Mouse (Mus musculus): Measurements from ENCODE around the gene Gas2l2. TPM values are rescaled to one million over a fixed set of nuclear protein-coding genes. Genes with fewer than 3 reads are reported as not detected.

Gene Gas2l2
- polyA plus RNA-seq, 1 experiment from 2014 or later, result 0.18 TPM

GRCm38 (mm10) chr11:83394802-83395439, 34.3 kb downstream of the Gas2l2 start:
- 13% methylated on average over 6 of the region's 6 CpGs for WGBS
- Histone ChIP-seq H3K27ac (replicated peaks; ENCODE audit: low read depth, low read length) (0 out of 2 replicates have a peak overlapping the region, but pooled peaks have one; percentile 32), H3K9ac (replicated peaks; ENCODE audit: low read length) (no peak overlapping the region), H3K4me2 (ENCODE audit: low read length) (no peak overlapping the region), H3K9me3 (ENCODE audit: control insufficient read depth, low read length) (no peaks in the 10 kb centered on the region), H3K27me3 (ENCODE audit: control insufficient read depth, insufficient read depth, low read length) (no peaks in the 10 kb centered on the region), H3K36me3 (ENCODE audit: control insufficient read depth, insufficient read depth, low read length) (peaks cover 74% of the 10 kb centered on the region), H3K4me1 (ENCODE audit: control insufficient read depth, insufficient read depth, low read length) (0 out of 2 replicates have a peak, but pooled peaks cover 4% of the 10 kb centered on the region), H3K4me3 (replicated peaks; ENCODE audit: low read depth, low read length) (no peak overlapping the region)
- DNase-seq (peak; percentile 59), ATAC-seq (ENCODE audit: low FRiP score, low TSS enrichment) (no peak)

- Histone ChIP-seq H3K9ac (replicated peaks; ENCODE audit: low read length) (no peak overlapping the region), H3K27ac (replicated peaks; ENCODE audit: low read depth, low read length) (no peak overlapping the region), H3K4me1 (ENCODE audit: control insufficient read depth, insufficient read depth, low read length) (0 out of 2 replicates have a peak, but pooled peaks cover 4% of the 10 kb centered on the region), H3K36me3 (ENCODE audit: control insufficient read depth, insufficient read depth, low read length) (peaks cover 63% of the 10 kb centered on the region), H3K9me3 (ENCODE audit: control insufficient read depth, low read length) (no peaks in the 10 kb centered on the region), H3K27me3 (ENCODE audit: control insufficient read depth, insufficient read depth, low read length) (no peaks in the 10 kb centered on the region), H3K4me2 (ENCODE audit: low read length) (no peak overlapping the region), H3K4me3 (replicated peaks; ENCODE audit: low read depth, low read length) (no peak overlapping the region)
- 92% methylated on average over 4 of the region's 4 CpGs for WGBS
- ATAC-seq (ENCODE audit: low FRiP score, low TSS enrichment), result no peak
- no peak for DNase-seq
Observed at GRCm38 (mm10) chr11:83393062-83393461, 36.2 kb downstream of the Gas2l2 start.

- Histone ChIP-seq H3K27ac (replicated peaks; ENCODE audit: low read depth, low read length) (no peak overlapping the region), H3K27me3 (ENCODE audit: control insufficient read depth, insufficient read depth, low read length) (no peaks in the 10 kb centered on the region), H3K36me3 (ENCODE audit: control insufficient read depth, insufficient read depth, low read length) (peaks cover 10% of the 10 kb centered on the region), H3K9me3 (ENCODE audit: control insufficient read depth, low read length) (no peaks in the 10 kb centered on the region), H3K4me2 (ENCODE audit: low read length) (no peak overlapping the region), H3K4me3 (replicated peaks; ENCODE audit: low read depth, low read length) (no peak overlapping the region), H3K9ac (replicated peaks; ENCODE audit: low read length) (no peak overlapping the region), H3K4me1 (ENCODE audit: control insufficient read depth, insufficient read depth, low read length) (no peaks in the 10 kb centered on the region)
- WGBS, result 81% methylated on average over 1 of the region's 1 CpGs
- no peak for ATAC-seq (ENCODE audit: low FRiP score, low TSS enrichment)
- DNase-seq, result no peak
Observed at GRCm38 (mm10) chr11:83383532-83383887, 45.7 kb downstream of the Gas2l2 start.

- H3K9ac ChIP-seq (replicated peaks; ENCODE audit: low read length), result no peak overlapping the region
- peaks cover 12% of the 10 kb centered on the region for H3K36me3 ChIP-seq (ENCODE audit: control insufficient read depth, insufficient read depth, low read length)
- no peak for ATAC-seq (ENCODE audit: low FRiP score, low TSS enrichment)
- no peak overlapping the region for H3K4me3 ChIP-seq (replicated peaks; ENCODE audit: low read depth, low read length)
- 58% methylated on average over 9 of the region's 9 CpGs for WGBS
- H3K4me1 ChIP-seq (ENCODE audit: control insufficient read depth, insufficient read depth, low read length), result no peaks in the 10 kb centered on the region
- DNase-seq, result peak; percentile 5
- H3K27ac ChIP-seq (replicated peaks; ENCODE audit: low read depth, low read length), result no peak overlapping the region
- H3K27me3 ChIP-seq (ENCODE audit: control insufficient read depth, insufficient read depth, low read length), result no peaks in the 10 kb centered on the region
- H3K4me2 ChIP-seq (ENCODE audit: low read length), result no peak overlapping the region
- H3K9me3 ChIP-seq (ENCODE audit: control insufficient read depth, low read length), result no peaks in the 10 kb centered on the region
Observed at GRCm38 (mm10) chr11:83382876-83383531, 46.3 kb downstream of the Gas2l2 start.

GRCm38 (mm10) chr11:83379745-83380341, 49.4 kb downstream of the Gas2l2 start:
- H3K4me1 ChIP-seq (ENCODE audit: control insufficient read depth, insufficient read depth, low read length), result no peaks in the 10 kb centered on the region
- no peaks in the 10 kb centered on the region for H3K9me3 ChIP-seq (ENCODE audit: control insufficient read depth, low read length)
- 88% methylated on average over 7 of the region's 7 CpGs for WGBS
- H3K36me3 ChIP-seq (ENCODE audit: control insufficient read depth, insufficient read depth, low read length), result peaks cover 19% of the 10 kb centered on the region
- H3K27me3 ChIP-seq (ENCODE audit: control insufficient read depth, insufficient read depth, low read length), result no peaks in the 10 kb centered on the region
- ATAC-seq (ENCODE audit: low FRiP score, low TSS enrichment), result no peak
- H3K9ac ChIP-seq (replicated peaks; ENCODE audit: low read length), result no peak overlapping the region
- H3K27ac ChIP-seq (replicated peaks; ENCODE audit: low read depth, low read length), result no peak overlapping the region
- no peak overlapping the region for H3K4me2 ChIP-seq (ENCODE audit: low read length)
- H3K4me3 ChIP-seq (replicated peaks; ENCODE audit: low read depth, low read length), result no peak overlapping the region
- DNase-seq, result no peak

Other genes with a start within 250 kb of the Gas2l2 start
- 0.19 and 0.38 TPM in 2 replicates for gene Slfn3, start 238.1 kb downstream of the Gas2l2 start, polyA plus RNA-seq (2014; fragmentation: Nextera tagmentation; extraction: Ambion mirVana)
- gene Slfn14, start 142.7 kb downstream of the Gas2l2 start, polyA plus RNA-seq (2014; fragmentation: Nextera tagmentation; extraction: Ambion mirVana), result 0.05 TPM in 1 of 2 replicates, not detected in the other
- 103 and 173 TPM in 2 replicates for gene Ap2b1, start 130.4 kb downstream of the Gas2l2 start, polyA plus RNA-seq (2014; fragmentation: Nextera tagmentation; extraction: Ambion mirVana)
- gene Pex12, start 126.9 kb downstream of the Gas2l2 start, polyA plus RNA-seq (2014; fragmentation: Nextera tagmentation; extraction: Ambion mirVana), result 16.2 and 20.6 TPM in 2 replicates
- 18.3 and 37.9 TPM in 2 replicates for gene Rasl10b, start 20.3 kb downstream of the Gas2l2 start, polyA plus RNA-seq (2014; fragmentation: Nextera tagmentation; extraction: Ambion mirVana)
- 0.69 and 1.2 TPM in 2 replicates for gene 1700020L24Rik, start 8.2 kb upstream of the Gas2l2 start, polyA plus RNA-seq (2014; fragmentation: Nextera tagmentation; extraction: Ambion mirVana)
- gene Mmp28, start 33.6 kb upstream of the Gas2l2 start, polyA plus RNA-seq (2014; fragmentation: Nextera tagmentation; extraction: Ambion mirVana), result 1.6 and 2.7 TPM in 2 replicates
- gene Taf15, start 43.6 kb upstream of the Gas2l2 start, polyA plus RNA-seq (2014; fragmentation: Nextera tagmentation; extraction: Ambion mirVana), result 13.7 and 17.0 TPM in 2 replicates
- gene Heatr9, start 92.7 kb upstream of the Gas2l2 start, polyA plus RNA-seq (2014; fragmentation: Nextera tagmentation; extraction: Ambion mirVana), result not detected in 2 replicates
- gene Ccl5, start 101.1 kb upstream of the Gas2l2 start, polyA plus RNA-seq (2014; fragmentation: Nextera tagmentation; extraction: Ambion mirVana), result 1.6 TPM in 1 of 2 replicates, not detected in the other
- gene Ccl9, start 149.2 kb upstream of the Gas2l2 start, polyA plus RNA-seq (2014; fragmentation: Nextera tagmentation; extraction: Ambion mirVana), result 0.27 and 6.9 TPM in 2 replicates
- 1.1 and 2.8 TPM in 2 replicates for gene Ccl6, start 163.6 kb upstream of the Gas2l2 start, polyA plus RNA-seq (2014; fragmentation: Nextera tagmentation; extraction: Ambion mirVana)
- not detected in 2 replicates for gene Rpl9-ps1, start 216.2 kb upstream of the Gas2l2 start, polyA plus RNA-seq (2014; fragmentation: Nextera tagmentation; extraction: Ambion mirVana)
- gene Ccl3, start 219.9 kb upstream of the Gas2l2 start, polyA plus RNA-seq (2014; fragmentation: Nextera tagmentation; extraction: Ambion mirVana), result 1.00 and 2.4 TPM in 2 replicates
- 3.5 TPM in 1 of 2 replicates, not detected in the other for gene Ccl4, start 233.1 kb upstream of the Gas2l2 start, polyA plus RNA-seq (2014; fragmentation: Nextera tagmentation; extraction: Ambion mirVana)